Mouse (Mus musculus) right cerebral cortex, adult 2 months (tissue): Measurements from ENCODE around the gene Ctdsp2.

Experiments used
- DNase-seq, 2 experiments: peaks; one replicate each; pipeline ENCODE4 v3.0.0; 2021 to 2022; ENCODE audit warnings: low spot score in 2 of 2

The Ctdsp2 gene

GRCm38 (mm10) chr10:127042468-127043115, 64.1 kb downstream of the Ctdsp2 start:
- no peak for DNase-seq

GRCm38 (mm10) chr10:127043187-127043586, 64.7 kb downstream of the Ctdsp2 start:
- DNase-seq = no peak

- DNase-seq = no peak
Observed at GRCm38 (mm10) chr10:127047954-127048353, 69.4 kb downstream of the Ctdsp2 start, which contains the start of gene Cyp27b1. Cyp27b1 (plus strand) TSS chr10:127048250.

GRCm38 (mm10) chr10:127048608-127049394, 70.3 kb downstream of the Ctdsp2 start:
- DNase-seq = no peak
